Mouse (Mus musculus) embryonic fibroblast, embryonic 13.5 days (primary cell): ENCODE measurements around the gene Chchd1.
"Not testable (repeated sequence)": the region's sequence is repeated elsewhere in the genome, so short reads cannot be mapped to it uniquely, and the experiment has no call there.

Experiments
- CTCF ChIP-seq: IDR thresholded peaks from 2 replicates; pipeline ENCODE4 v1.5.1; 2011; ENCODE audit warnings: mild to moderate bottlenecking, control low read depth, low read length, moderate library complexity, borderline replicate concordance; ENCODE audit not compliant: insufficient read depth
- POLR2A ChIP-seq: IDR thresholded peaks from 2 replicates; pipeline ENCODE4 v1.6.1; 2011; ENCODE audit warnings: low read depth, mild to moderate bottlenecking, control low read depth, low read length, moderate library complexity

DNA sequence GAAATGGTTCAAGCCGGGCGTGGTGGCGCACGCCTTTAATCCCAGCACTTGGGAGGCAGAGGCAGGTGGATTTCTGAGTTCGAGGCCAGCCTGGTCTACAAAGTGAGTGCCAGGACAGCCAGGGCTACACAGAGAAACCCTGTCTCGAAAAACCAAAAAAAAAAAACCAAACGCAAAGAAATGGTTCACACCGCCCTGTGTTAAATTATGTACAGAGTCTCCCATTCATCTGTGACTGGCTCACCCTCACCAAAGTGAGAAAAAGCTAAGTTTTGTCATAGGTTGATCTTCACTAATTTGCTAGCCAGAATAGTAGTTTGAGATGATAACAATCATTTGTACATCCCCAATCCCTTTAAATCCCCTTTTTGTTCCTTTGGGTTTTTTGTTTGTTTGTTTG lies 655 bp downstream of the Chchd1 start:
- not testable (repeated sequence) for TF ChIP-seq POLR2A, CTCF
